In genomic region chr3:51073743-51074319, GRCm38 (mm10) we compare ENCODE assay signal across 16 mouse cellular contexts.
A peak's percentile ranks its signal among the peaks of the same experiment; 100 is the strongest.
DNase-seq lines count a peak whose midpoint lies in the region; ATAC-seq lines count a peak whose summit lies in the region.
"Had no signal": no experiment of that assay in that cellular context is flagged by ENCODE, and none has a peak within 500 bp of the region (broad histone marks: within the 10 kb centered on the region; RNA-seq: fewer than 3 reads in every experiment).

No protein-coding gene starts in this region.

- H3K4me3 ChIP-seq in heart, embryonic 10.5 days: no peak overlapping the region
- H3K4me3 ChIP-seq in lung, embryonic 16.5 days (ENCODE audit: low read length): no peak overlapping the region
- no peak overlapping the region for H3K4me3 ChIP-seq in embryonic facial prominence, embryonic 13.5 days
- no peak overlapping the region for H3K4me3 ChIP-seq in limb, embryonic 15.5 days
- no peak overlapping the region for H3K4me3 ChIP-seq in liver, embryonic 12.5 days
- H3K4me3 ChIP-seq: heart, embryonic 15.5 days; midbrain, embryonic 15.5 days had no signal

- intact Hi-C loops in heart, postnatal 14 days (cut with DNase I): no loop called here

- H3K27me3 ChIP-seq in heart, embryonic 10.5 days (ENCODE audit: insufficient read depth, poor library complexity, severe bottlenecking): no peaks in the 10 kb centered on the region
- no peaks in the 10 kb centered on the region for H3K27me3 ChIP-seq in lung, embryonic 16.5 days (ENCODE audit: control insufficient read depth, insufficient read depth, low read depth, low read length)
- no peaks in the 10 kb centered on the region for H3K27me3 ChIP-seq in embryonic facial prominence, embryonic 13.5 days
- H3K27me3 ChIP-seq in limb, embryonic 15.5 days: no peaks in the 10 kb centered on the region
- H3K27me3 ChIP-seq in liver, embryonic 12.5 days (replicated peaks): no peaks in the 10 kb centered on the region
- H3K27me3 ChIP-seq: heart, embryonic 15.5 days; midbrain, embryonic 15.5 days had no signal

- peaks cover 25% of the 10 kb centered on the region for H3K4me1 ChIP-seq in heart, embryonic 10.5 days
- peaks cover 23% of the 10 kb centered on the region for H3K4me1 ChIP-seq in lung, embryonic 16.5 days (replicated peaks; ENCODE audit: control insufficient read depth, insufficient read depth, low read length)
- peaks cover 21% of the 10 kb centered on the region for H3K4me1 ChIP-seq in embryonic facial prominence, embryonic 13.5 days
- H3K4me1 ChIP-seq in limb, embryonic 15.5 days: peaks cover 21% of the 10 kb centered on the region
- no peaks in the 10 kb centered on the region for H3K4me1 ChIP-seq in liver, embryonic 12.5 days
- H3K4me1 ChIP-seq: midbrain, embryonic 15.5 days had no signal

- no peaks in the 10 kb centered on the region for H3K9me3 ChIP-seq in heart, embryonic 10.5 days
- no peaks in the 10 kb centered on the region for H3K9me3 ChIP-seq in lung, embryonic 16.5 days (ENCODE audit: control insufficient read depth, low read length)
- H3K9me3 ChIP-seq in embryonic facial prominence, embryonic 13.5 days: no peaks in the 10 kb centered on the region
- H3K9me3 ChIP-seq in limb, embryonic 15.5 days: no peaks in the 10 kb centered on the region
- no peaks in the 10 kb centered on the region for H3K9me3 ChIP-seq in liver, embryonic 12.5 days (replicated peaks)
- H3K9me3 ChIP-seq: heart, embryonic 15.5 days; midbrain, embryonic 15.5 days had no signal

- H3K36me3 ChIP-seq in heart, embryonic 10.5 days: no peaks in the 10 kb centered on the region
- H3K36me3 ChIP-seq in lung, embryonic 16.5 days (ENCODE audit: control insufficient read depth, insufficient read depth, low read length): no peaks in the 10 kb centered on the region
- H3K36me3 ChIP-seq in embryonic facial prominence, embryonic 13.5 days: no peaks in the 10 kb centered on the region
- no peaks in the 10 kb centered on the region for H3K36me3 ChIP-seq in limb, embryonic 15.5 days
- H3K36me3 ChIP-seq in liver, embryonic 12.5 days: no peaks in the 10 kb centered on the region
- H3K36me3 ChIP-seq: heart, embryonic 15.5 days; midbrain, embryonic 15.5 days had no signal

- peak overlapping the region; percentile 17; the same call in 1 of the 2 replicates for H3K27ac ChIP-seq in heart, embryonic 10.5 days
- H3K27ac ChIP-seq in lung, embryonic 16.5 days (ENCODE audit: low read length): peak overlapping the region; percentile 76
- H3K27ac ChIP-seq in embryonic facial prominence, embryonic 13.5 days: peak overlapping the region; percentile 64
- peak overlapping the region; percentile 67; the same call in 1 of the 2 replicates for H3K27ac ChIP-seq in limb, embryonic 15.5 days
- no peak overlapping the region for H3K27ac ChIP-seq in liver, embryonic 12.5 days
- H3K27ac ChIP-seq: heart, embryonic 15.5 days; macrophage; midbrain, embryonic 15.5 days had no signal

- no peak overlapping the region for H3K4me2 ChIP-seq in lung, embryonic 16.5 days (ENCODE audit: low read depth, low read length)
- no peak overlapping the region for H3K4me2 ChIP-seq in embryonic facial prominence, embryonic 13.5 days
- H3K4me2 ChIP-seq in limb, embryonic 15.5 days: no peak overlapping the region
- no peak overlapping the region for H3K4me2 ChIP-seq in liver, embryonic 12.5 days
- H3K4me2 ChIP-seq: heart, embryonic 15.5 days; midbrain, embryonic 15.5 days had no signal

- DNase-seq in heart, embryonic 10.5 days (ENCODE audit: low spot score): peak; percentile 59
- DNase-seq in heart, postnatal 14 days: no peak
- DNase-seq in lung, postnatal 36 days: no peak
- DNase-seq: cerebellum, adult 9-10 months; gastrocnemius, postnatal 25 days; left cerebral cortex, postnatal 4 days; thymus, postnatal 36 days had no signal

- ATAC-seq in lung, embryonic 16.5 days (ENCODE audit: low read depth): peak; percentile 59
- ATAC-seq in embryonic facial prominence, embryonic 13.5 days (ENCODE audit: insufficient number of reproducible peaks, insufficient read depth, low FRiP score, low TSS enrichment, low read depth): no peak
- no peak for ATAC-seq in limb, embryonic 15.5 days (ENCODE audit: insufficient number of reproducible peaks, low FRiP score, low TSS enrichment, low read depth)
- ATAC-seq in CD4-positive, CD25-positive, alpha-beta regulatory T cell, adult 4 months: no peak
- no peak for ATAC-seq in liver, embryonic 12.5 days
- ATAC-seq: inflammation-experienced regulatory T-cells, adult 6 months; midbrain, embryonic 15.5 days had no signal

- no peak overlapping the region for H3K9ac ChIP-seq in lung, embryonic 16.5 days (ENCODE audit: low read length)
- no peak overlapping the region for H3K9ac ChIP-seq in embryonic facial prominence, embryonic 13.5 days
- H3K9ac ChIP-seq in limb, embryonic 15.5 days: no peak overlapping the region
- no peak overlapping the region for H3K9ac ChIP-seq in liver, embryonic 12.5 days
- H3K9ac ChIP-seq: heart, embryonic 15.5 days; midbrain, embryonic 15.5 days had no signal

- 75% methylated on average over 7 of the region's 7 CpGs for WGBS in heart, embryonic 10.5 days
- 29% methylated on average over 7 of the region's 7 CpGs for WGBS in lung, embryonic 16.5 days
- WGBS in embryonic facial prominence, embryonic 13.5 days: 41% methylated on average over 7 of the region's 7 CpGs
- WGBS in limb, embryonic 15.5 days: 61% methylated on average over 7 of the region's 7 CpGs
- 68% methylated on average over 7 of the region's 7 CpGs for WGBS in liver, embryonic 12.5 days (ENCODE audit: insufficient replicate concordance)
